Mouse (Mus musculus) pancreas, adult 10 weeks (tissue): ENCODE data around the gene Mapk1ip1l. TPM values are rescaled to one million over a fixed set of nuclear protein-coding genes. Genes with fewer than 3 reads are reported as not detected.

Source experiments
- polyA plus RNA-seq: library from polyadenylated mRNA; stranded (reverse); fragments of 350-450 nt; fragmentation: Illumina TruSeq; extraction: RNeasy Lipid Tissue Mini Kit (QIAGEN cat#74804); gene quantifications from one replicate; pipeline ENCODE4 v1.2.3, GENCODE M21; 2015; ENCODE audit warnings: low read depth, low replicate concordance; ENCODE audit not compliant: insufficient read depth

Mapk1ip1l gene
- polyA plus RNA-seq: 8.9 TPM

GRCm38 (mm10) chr14:47297785-47298407, at the start of gene Mapk1ip1l:
Gene Mapk1ip1l, plus strand, starts transcription at chr14:47298266.

DNA sequence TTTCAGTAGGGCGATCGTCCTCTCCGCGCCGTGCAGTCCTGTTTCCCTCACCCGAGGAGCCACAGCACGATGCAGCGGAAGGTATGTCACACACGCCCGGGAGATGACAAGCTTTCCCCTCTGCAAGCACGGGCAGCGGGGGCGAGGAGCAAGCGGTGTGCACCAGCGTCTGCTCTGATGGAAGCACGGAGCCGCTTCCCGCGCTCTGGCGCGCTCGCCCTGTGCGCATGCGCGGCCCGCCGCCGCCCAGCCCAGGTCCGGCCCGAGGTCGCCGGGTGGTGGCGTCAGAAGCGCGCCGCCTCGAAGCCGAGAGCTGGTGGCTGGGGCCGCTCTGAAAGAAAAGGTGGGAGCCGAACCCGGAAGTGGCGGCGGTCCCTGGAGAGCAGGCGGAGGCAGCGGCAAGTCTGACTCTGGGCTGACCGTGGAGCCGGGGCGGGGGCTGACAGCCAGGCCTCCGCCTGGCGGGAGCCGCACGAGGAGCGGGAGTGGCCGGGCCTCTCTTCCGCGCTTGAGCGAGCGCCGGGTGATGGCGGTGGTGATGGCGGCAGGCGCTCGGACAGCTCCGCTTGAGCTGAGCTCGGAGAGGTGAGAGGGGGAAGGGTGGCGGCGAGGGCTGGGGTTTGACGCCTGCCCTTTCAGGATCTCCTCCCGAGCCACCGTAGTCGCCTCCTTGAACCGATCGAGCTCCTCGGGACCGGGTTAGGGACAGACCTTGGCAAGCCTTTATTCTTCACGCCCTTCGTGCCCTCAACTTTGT, 21.3 kb upstream of the Mapk1ip1l start, which contains the start of the genes Wdhd1 and Socs4:
Gene Wdhd1, minus strand, starts transcription at position 221 of the 757 bp plus-strand sequence.
Gene Socs4, plus strand, starts transcription at position 295 of the 757 bp plus-strand sequence.

GRCm38 (mm10) chr14:47367461-47367860, 69.4 kb downstream of the Mapk1ip1l start, which contains the start of gene Lgals3:
Gene Lgals3, plus strand, starts transcription at chr14:47367751.

Other genes with a start within 250 kb of the Mapk1ip1l start
- gene Gch1, start 108.9 kb upstream of the Mapk1ip1l start, polyA plus RNA-seq: 6.3 TPM
- 0.98 TPM for gene Wdhd1, start 21.4 kb upstream of the Mapk1ip1l start, polyA plus RNA-seq
- 3.3 TPM for gene Socs4, start 21.3 kb upstream of the Mapk1ip1l start, polyA plus RNA-seq
- gene Lgals3, start 69.5 kb downstream of the Mapk1ip1l start, polyA plus RNA-seq: 10.2 TPM
- not detected for gene Dlgap5, start 120.1 kb downstream of the Mapk1ip1l start, polyA plus RNA-seq
- gene Fbxo34, start 152.2 kb downstream of the Mapk1ip1l start, polyA plus RNA-seq: 2.1 TPM